9 mouse cellular contexts compared by ENCODE assay signal in the genomic region with DNA sequence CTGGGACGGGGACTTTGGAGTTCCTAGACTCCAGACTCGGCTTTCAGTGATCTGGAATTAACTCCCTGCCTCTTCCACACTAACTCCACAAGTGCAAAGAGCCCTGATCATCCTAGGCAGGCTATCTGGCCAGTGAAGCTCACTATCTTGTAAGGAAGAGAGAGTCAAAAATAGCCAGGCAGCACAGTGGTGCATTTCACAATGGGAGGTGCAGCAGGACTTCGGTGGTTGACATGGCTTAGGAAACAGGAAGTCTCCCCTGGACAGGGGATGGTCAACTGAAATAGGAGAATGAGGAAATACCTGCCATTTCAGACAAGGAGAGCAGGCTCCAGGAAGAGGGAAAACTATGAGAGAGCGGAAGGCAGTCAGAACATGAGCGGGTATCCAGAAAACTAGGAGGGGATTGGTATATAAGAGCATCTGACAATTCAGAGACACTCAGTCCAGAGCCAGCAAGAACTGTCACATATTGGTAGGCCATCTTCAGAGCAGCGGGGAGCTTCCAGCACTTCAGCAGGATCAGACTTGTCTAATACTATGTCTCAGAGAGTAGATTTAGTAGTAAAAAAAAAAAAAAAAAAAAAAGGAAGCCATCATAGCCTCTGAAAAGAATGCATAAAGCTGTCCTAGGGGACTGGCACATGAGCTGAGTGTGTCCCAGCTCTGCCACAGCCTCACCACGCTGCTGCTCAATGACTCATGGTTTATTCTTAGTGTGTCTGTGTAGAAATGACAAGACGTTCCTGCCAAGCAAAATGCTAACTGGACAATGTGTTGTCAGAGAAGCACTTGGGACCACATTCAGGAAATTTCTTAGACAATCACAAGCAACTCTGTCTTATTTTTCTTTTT.
DNase-seq lines count a peak whose midpoint lies in the region; ATAC-seq and TF ChIP-seq lines count a peak whose summit lies in the region.
"Had no signal": no experiment of that assay in that cellular context is flagged by ENCODE, and none has a peak within 500 bp of the region (broad histone marks: within the 10 kb centered on the region; RNA-seq: fewer than 3 reads in every experiment).

No protein-coding gene starts in this region.

- ATAC-seq in megakaryocyte, adult 5-6 weeks (ENCODE audit: poor library complexity, severe bottlenecking) = peak; percentile 80

- peak overlapping the region; percentile 63; the same call in 1 of the 2 replicates for H3K27ac ChIP-seq in gastrocnemius, adult 2 months

- H3K4me3 ChIP-seq in gastrocnemius, adult 2 months = no peak overlapping the region

- intact Hi-C loops in gastrocnemius, adult 2 months (cut with DNase I) = no loop called here

- DNase-seq in gastrocnemius, adult 2 months = peak; percentile 27
- no peak for DNase-seq in gastrocnemius, postnatal 10 days
- peak; percentile 29 to 45 for DNase-seq in adrenal gland, postnatal 36 days
- peak; percentile 48 for DNase-seq in heart, adult 8-10 months (ENCODE audit: low spot score)
- DNase-seq in urinary bladder, postnatal 36 days (ENCODE audit: low spot score in 2 of 2) = no peak
- no peak for DNase-seq in kidney, adult 8-10 months
- DNase-seq in c-Kit-positive CD71-positive TER-119-positive erythroid progenitor cells, embryonic 14.5 days (ENCODE audit: low spot score) = no peak
- DNase-seq: kidney, postnatal 10 days had no signal

- no peak for TF ChIP-seq CTCF in gastrocnemius, adult 2 months (IDR thresholded peaks at IDR 0.05)

Comparison
In these comparisons a context has a peak if more than half of its experiments do, and no peak if none do; other contexts are left out.
1. DNase-seq: peak in gastrocnemius, adult 2 months (single experiment), adrenal gland, postnatal 36 days (2 of 2) and heart, adult 8-10 months (single experiment); none in gastrocnemius, postnatal 10 days (single experiment), urinary bladder, postnatal 36 days (0 of 2), kidney, adult 8-10 months (0 of 2) and c-Kit-positive CD71-positive TER-119-positive erythroid progenitor cells, embryonic 14.5 days (single experiment).